Mouse (Mus musculus) cortical plate, adult 2 months (tissue): ENCODE measurements around the gene Eomes.

ENCODE experiments used
- CTCF ChIP-seq: fragments of 200-500 bp; IDR thresholded peaks from 2 replicates; pipeline ENCODE4 v1.5.1; 2011; ENCODE audit warnings: mild to moderate bottlenecking, control low read depth, low read length; ENCODE audit not compliant: insufficient read depth; ENCODE audit errors: extremely low read depth
- POLR2A ChIP-seq: fragments of 200-500 bp; IDR thresholded peaks from 2 replicates; pipeline ENCODE4 v1.6.1; 2011; ENCODE audit warnings: mild to moderate bottlenecking, low read length, control low read depth; ENCODE audit not compliant: insufficient read depth; ENCODE audit errors: extremely low read depth

DNA sequence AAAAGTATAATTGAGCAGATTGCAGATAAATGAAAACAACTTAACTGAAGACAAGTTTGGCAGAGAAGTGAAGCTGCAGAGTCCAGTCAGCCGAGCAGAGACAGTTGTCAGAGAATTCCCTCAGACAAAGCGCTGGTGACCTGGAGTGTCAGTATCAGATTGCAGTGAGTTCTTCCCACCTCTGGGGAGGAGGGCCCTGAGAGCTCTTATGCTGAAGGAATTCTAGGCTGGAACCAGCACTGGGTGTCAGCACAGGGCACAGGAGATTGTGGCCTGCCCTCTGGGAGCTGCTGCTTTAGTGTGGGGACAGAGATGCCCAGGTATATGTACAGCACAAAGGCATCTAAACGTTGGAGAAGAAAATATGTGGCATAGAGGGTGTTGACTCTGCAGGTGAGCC lies 42.8 kb downstream of the Eomes start:
- TF ChIP-seq CTCF (no peak), POLR2A (no peak)
